Mouse (Mus musculus) heart, embryonic 12.5 days (tissue): ENCODE results near the gene Wdr31. TPM values are rescaled to one million over a fixed set of nuclear protein-coding genes. Genes with fewer than 3 reads are reported as not detected.
A peak's percentile ranks its signal among the peaks of the same experiment; 100 is the strongest.

Source experiments
- ATAC-seq: fragments of 200-750 bp; cut with Nextera tagmentation; 2 replicates; pipeline ENCODE4 v1.8.0; 2017; ENCODE audit warnings: moderate TSS enrichment, moderate library complexity; ENCODE audit not compliant: insufficient number of reproducible peaks, low FRiP score
- H3K27ac ChIP-seq: fragments of 300-500 bp; sonication (generic); 2 replicates; pipeline ENCODE4 v1.5.1; 2016; ENCODE audit warnings: mild to moderate bottlenecking, moderate library complexity; ENCODE audit not compliant: poor library complexity, severe bottlenecking
- H3K27me3 ChIP-seq: fragments of 300-500 bp; sonication (generic); replicated peaks from 2 replicates; pipeline ENCODE4 v1.6.1; 2016; ENCODE audit warnings: mild to moderate bottlenecking, moderate library complexity
- H3K36me3 ChIP-seq: fragments of 300-500 bp; sonication (generic); 2 replicates; pipeline ENCODE4 v1.6.1; 2016; ENCODE audit warnings: mild to moderate bottlenecking, moderate library complexity
- H3K4me1 ChIP-seq: fragments of 300-500 bp; sonication (generic); replicated peaks from 2 replicates; pipeline ENCODE4 v1.6.1; 2016; ENCODE audit warnings: mild to moderate bottlenecking
- H3K4me2 ChIP-seq: fragments of 300-500 bp; sonication (generic); 2 replicates; pipeline ENCODE4 v1.6.1; 2016; ENCODE audit warnings: mild to moderate bottlenecking, moderate library complexity
- H3K4me3 ChIP-seq: fragments of 300-500 bp; sonication (generic); 2 replicates; pipeline ENCODE4 v1.5.1; 2016; ENCODE audit warnings: mild to moderate bottlenecking
- H3K9ac ChIP-seq: fragments of 300-500 bp; sonication (generic); 2 replicates; pipeline ENCODE4 v1.6.1; 2016; ENCODE audit warnings: mild to moderate bottlenecking, moderate library complexity
- H3K9me3 ChIP-seq: fragments of 300-500 bp; sonication (generic); replicated peaks from 2 replicates; pipeline ENCODE4 v1.6.1; 2016; ENCODE audit warnings: mild to moderate bottlenecking, moderate library complexity
- WGBS: fragments of 180-500 bp; shearing (Covaris S2); methylation state at CpG from one replicate; pipeline ENCODE4 v1.1.7; 2016; 5-methylcytosine and 5-hydroxymethylcytosine counted together
- polyA plus RNA-seq: library from polyadenylated mRNA; unstranded; fragments of >200 nt; fragmentation: Nextera tagmentation; extraction: Ambion mirVana; gene quantifications from 2 replicates; pipeline ENCODE4 v1.2.1, GENCODE M21; 2016

Wdr31 gene
- polyA plus RNA-seq, 1 experiment from 2014 or later: 4.0 TPM

- WGBS: 95% methylated on average over 8 of the region's 8 CpGs
Measured at GRCm38 (mm10) chr4:62418448-62418847, 52.2 kb downstream of the Wdr31 start.

GRCm38 (mm10) chr4:62411606-62412005, 59.1 kb downstream of the Wdr31 start:
- Histone ChIP-seq H3K9me3 (no peaks in the 10 kb centered on the region), H3K4me1 (peaks cover 17% of the 10 kb centered on the region), H3K4me3 (no peak overlapping the region), H3K36me3 (peaks cover 56% of the 10 kb centered on the region), H3K4me2 (no peak overlapping the region), H3K27me3 (no peaks in the 10 kb centered on the region), H3K9ac (no peak overlapping the region), H3K27ac (no peak overlapping the region)
- WGBS: 87% methylated on average over 10 of the region's 10 CpGs
- ATAC-seq: no peak

More at GRCm38 (mm10) chr4:62418448-62418847, 52.2 kb downstream of the Wdr31 start:
- H3K9me3 ChIP-seq: no peaks in the 10 kb centered on the region
- H3K4me3 ChIP-seq: no peak overlapping the region
- H3K36me3 ChIP-seq: peaks cover 99% of the 10 kb centered on the region
- ATAC-seq: no peak
- H3K4me1 ChIP-seq: no peaks in the 10 kb centered on the region
- H3K27me3 ChIP-seq: no peaks in the 10 kb centered on the region
- H3K9ac ChIP-seq: no peak overlapping the region
- H3K27ac ChIP-seq: no peak overlapping the region
- no peak overlapping the region for H3K4me2 ChIP-seq

DNA sequence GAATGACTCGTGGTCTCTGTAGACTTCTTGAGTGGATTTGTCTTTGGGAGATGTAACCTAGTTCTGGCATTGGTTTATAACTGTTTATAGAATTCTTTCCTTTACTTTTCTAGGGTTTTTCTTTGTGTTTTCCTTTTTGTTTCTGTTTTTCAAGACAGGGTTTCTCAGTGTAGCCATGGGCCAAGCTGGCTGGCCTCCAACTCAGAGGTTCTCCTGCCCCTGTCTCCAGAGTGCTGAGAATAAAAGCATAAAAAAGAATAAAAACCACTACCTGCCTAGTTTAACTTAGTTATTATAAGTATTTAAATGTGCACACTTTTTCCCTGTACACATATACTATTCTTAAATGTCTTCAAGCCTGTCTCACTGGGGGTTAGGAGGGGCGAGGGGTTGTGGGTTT, 60.4 kb downstream of the Wdr31 start:
- no peak overlapping the region for H3K4me3 ChIP-seq
- 85% methylated on average over 2 of the region's 2 CpGs for WGBS

GRCm38 (mm10) chr4:62409615-62410014, 61.1 kb downstream of the Wdr31 start:
- no peaks in the 10 kb centered on the region for H3K27me3 ChIP-seq
- ATAC-seq: no peak
- H3K27ac ChIP-seq: peak overlapping the region; percentile 78; the same call in 1 of the 2 replicates
- H3K9ac ChIP-seq: peak overlapping the region; percentile 86
- peaks cover 28% of the 10 kb centered on the region for H3K4me1 ChIP-seq
- WGBS: 37% methylated on average over 6 of the region's 6 CpGs
- no peaks in the 10 kb centered on the region for H3K9me3 ChIP-seq
- peaks cover 38% of the 10 kb centered on the region for H3K36me3 ChIP-seq
- H3K4me2 ChIP-seq: peak overlapping the region; percentile 79
- H3K4me3 ChIP-seq: peak overlapping the region; percentile 78

More for the DNA sequence above, 60.4 kb downstream of the Wdr31 start:
- Histone ChIP-seq H3K27me3 (no peaks in the 10 kb centered on the region), H3K9me3 (no peaks in the 10 kb centered on the region), H3K4me1 (peaks cover 28% of the 10 kb centered on the region), H3K27ac (no peak overlapping the region), H3K9ac (peak overlapping the region; percentile 21; the same call in 1 of the 2 replicates), H3K4me2 (peak overlapping the region; percentile 79), H3K36me3 (peaks cover 43% of the 10 kb centered on the region)
- no peak for ATAC-seq

DNA sequence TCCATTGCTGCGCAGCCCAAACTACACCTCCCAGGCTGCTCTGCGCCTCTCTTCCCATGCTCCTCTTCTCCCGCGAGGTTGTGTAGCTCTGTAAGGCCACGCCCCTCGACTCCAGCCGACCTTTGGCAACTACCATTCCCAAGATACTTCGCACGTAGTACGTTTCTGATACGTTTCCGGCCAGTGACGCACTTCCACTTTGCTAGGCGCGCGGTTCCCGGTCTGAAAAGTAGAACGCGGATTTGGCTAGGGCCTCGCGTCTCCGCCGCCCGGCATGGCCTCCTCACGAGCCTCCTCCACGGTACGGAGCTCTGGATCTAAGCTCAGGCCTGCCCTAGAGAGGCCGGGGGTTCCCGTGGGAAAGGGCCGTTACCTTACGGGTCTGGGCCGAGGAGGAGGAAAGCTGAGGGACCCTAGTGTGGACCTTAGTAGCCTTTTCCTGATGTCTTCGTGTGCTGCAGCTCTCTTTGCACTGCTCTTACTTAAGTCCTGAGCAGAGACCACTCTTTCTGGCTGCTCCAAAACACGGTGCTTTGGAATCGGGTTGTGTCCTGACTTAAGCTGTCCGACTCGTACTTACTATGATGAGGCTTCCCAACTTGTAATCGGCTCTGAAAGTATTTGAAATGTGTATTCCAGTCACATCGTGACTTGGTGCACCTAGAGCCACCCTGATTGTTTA, 62.0 kb downstream of the Wdr31 start, which contains the start of the genes Cdc26 and Prpf4:
Cdc26 (minus strand) TSS at position 42 of the 682 bp plus-strand sequence.
Prpf4 (plus strand) TSS at position 197 of the 682 bp plus-strand sequence.
- peaks cover 28% of the 10 kb centered on the region for H3K4me1 ChIP-seq
- peak within 1 kb of the TSS; percentile 86 for H3K9ac ChIP-seq
- no peaks in the 10 kb centered on the region for H3K9me3 ChIP-seq
- peak; percentile 99 for ATAC-seq
- peaks cover 38% of the 10 kb centered on the region for H3K36me3 ChIP-seq
- no peaks in the 10 kb centered on the region for H3K27me3 ChIP-seq
- H3K4me3 ChIP-seq: peak within 1 kb of the TSS; percentile 78
- H3K27ac ChIP-seq: peak within 1 kb of the TSS; percentile 78
- WGBS: under 1% methylated on average over 39 of the region's 39 CpGs
- H3K4me2 ChIP-seq: peak within 1 kb of the TSS; percentile 79

GRCm38 (mm10) chr4:62407730-62408582, 62.7 kb downstream of the Wdr31 start:
- Histone ChIP-seq H3K36me3 (peaks cover 34% of the 10 kb centered on the region), H3K27me3 (no peaks in the 10 kb centered on the region), H3K9ac (peak overlapping the region; percentile 85), H3K4me3 (peak overlapping the region; percentile 78), H3K4me1 (peaks cover 28% of the 10 kb centered on the region), H3K27ac (peak overlapping the region; percentile 76), H3K4me2 (peak overlapping the region; percentile 54), H3K9me3 (no peaks in the 10 kb centered on the region)
- under 1% methylated on average over 35 of the region's 35 CpGs for WGBS
- ATAC-seq: peak; percentile 59

DNA sequence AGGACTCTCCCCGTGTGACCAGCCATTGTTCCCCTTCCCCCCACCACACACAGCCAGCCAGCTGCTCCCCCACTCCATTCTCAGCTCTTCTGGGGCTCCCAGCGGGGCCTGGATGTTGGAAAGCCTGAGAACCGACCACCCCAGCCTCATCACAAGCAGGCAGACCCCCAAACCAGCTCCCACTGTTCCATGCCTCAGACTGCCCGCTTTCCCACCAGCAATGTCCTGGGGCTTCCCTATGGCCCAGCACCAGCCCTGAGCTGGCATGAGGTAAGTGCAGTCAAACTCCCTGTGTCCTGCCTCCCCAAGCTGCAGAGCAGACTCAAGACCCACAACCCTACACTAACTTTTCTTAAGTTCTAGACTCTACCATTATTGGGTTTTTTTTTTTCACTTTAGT, 64.6 kb downstream of the Wdr31 start:
- no peaks in the 10 kb centered on the region for H3K27me3 ChIP-seq
- no peak overlapping the region for H3K9ac ChIP-seq
- 80% methylated on average over 4 of the region's 4 CpGs for WGBS
- H3K4me2 ChIP-seq: peak overlapping the region; percentile 17; the same call in 1 of the 2 replicates
- H3K27ac ChIP-seq: no peak overlapping the region
- H3K9me3 ChIP-seq: no peaks in the 10 kb centered on the region
- peaks cover 28% of the 10 kb centered on the region for H3K4me1 ChIP-seq
- no peak for ATAC-seq
- peaks cover 34% of the 10 kb centered on the region for H3K36me3 ChIP-seq
- H3K4me3 ChIP-seq: no peak overlapping the region

GRCm38 (mm10) chr4:62398956-62399355, 71.7 kb downstream of the Wdr31 start:
- Histone ChIP-seq H3K4me1 (no peaks in the 10 kb centered on the region), H3K36me3 (peaks cover 77% of the 10 kb centered on the region), H3K27ac (no peak overlapping the region), H3K4me3 (no peak overlapping the region), H3K27me3 (no peaks in the 10 kb centered on the region), H3K4me2 (no peak overlapping the region), H3K9ac (no peak overlapping the region), H3K9me3 (no peaks in the 10 kb centered on the region)
- ATAC-seq: no peak
- 88% methylated on average over 3 of the region's 3 CpGs for WGBS

Other genes with a start within 250 kb of the Wdr31 start
- gene Zfp37, start 239.8 kb downstream of the Wdr31 start, polyA plus RNA-seq: 8.9 and 9.7 TPM in 2 replicates
- gene Slc31a2, start 208.3 kb downstream of the Wdr31 start, polyA plus RNA-seq: 16.7 and 16.9 TPM in 2 replicates
- gene Fkbp15, start 110.3 kb downstream of the Wdr31 start, polyA plus RNA-seq: 18.2 and 19.6 TPM in 2 replicates
- gene Slc31a1, start 110.2 kb downstream of the Wdr31 start, polyA plus RNA-seq: 50.5 and 52.0 TPM in 2 replicates
- 90.4 and 90.8 TPM in 2 replicates for gene Cdc26, start 62.3 kb downstream of the Wdr31 start, polyA plus RNA-seq
- gene Prpf4, start 62.1 kb downstream of the Wdr31 start, polyA plus RNA-seq: 14.9 and 15.3 TPM in 2 replicates
- not detected in 2 replicates for gene Rnf183, start 35.6 kb downstream of the Wdr31 start, polyA plus RNA-seq
- gene Bspry, start 9.2 kb upstream of the Wdr31 start, polyA plus RNA-seq: 0.49 and 0.64 TPM in 2 replicates
- 7.0 and 8.0 TPM in 2 replicates for gene Hdhd3, start 32.6 kb upstream of the Wdr31 start, polyA plus RNA-seq
- 74.3 and 80.0 TPM in 2 replicates for gene Alad, start 49.0 kb upstream of the Wdr31 start, polyA plus RNA-seq
- 53.6 and 59.9 TPM in 2 replicates for gene Pole3, start 54.2 kb upstream of the Wdr31 start, polyA plus RNA-seq
- 0.31 and 0.43 TPM in 2 replicates for gene 4933430I17Rik, start 54.5 kb upstream of the Wdr31 start, polyA plus RNA-seq
- gene Rgs3, start 89.0 kb upstream of the Wdr31 start, polyA plus RNA-seq: 60.5 and 73.7 TPM in 2 replicates